In the genomic region with DNA sequence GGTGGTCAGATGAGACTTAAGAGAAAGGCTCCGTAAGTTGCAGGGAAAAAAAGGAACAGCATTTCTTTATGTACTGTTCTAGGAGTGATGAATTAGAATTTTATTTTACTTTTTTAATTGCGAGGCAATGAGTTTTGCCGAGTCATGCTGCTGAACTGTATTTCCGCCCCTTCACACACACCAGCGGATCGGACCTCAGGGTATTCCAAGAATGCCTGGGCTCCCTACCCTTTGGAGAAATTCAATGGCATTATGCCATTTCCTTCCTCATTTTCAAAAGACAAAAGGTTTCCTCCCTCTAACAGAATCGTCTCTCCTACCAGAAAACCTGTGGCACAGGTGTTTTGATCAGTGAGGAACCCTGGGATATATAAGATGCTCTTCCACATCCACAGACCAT, we compare ENCODE assay signal across 8 mouse cellular contexts. TPM values are rescaled to one million over a fixed set of nuclear protein-coding genes. Genes with fewer than 3 reads are reported as not detected.
DNase-seq lines count a peak whose midpoint lies in the region; ATAC-seq lines count a peak whose summit lies in the region.

No protein-coding gene starts in this region.

- 60% methylated on average over 7 of the region's 7 CpGs for WGBS in kidney, embryonic 16.5 days
- WGBS in embryonic facial prominence, embryonic 13.5 days = 36% methylated on average over 7 of the region's 7 CpGs
- 56% methylated on average over 7 of the region's 7 CpGs for WGBS in intestine, embryonic 16.5 days
- 75% methylated on average over 7 of the region's 7 CpGs for WGBS in neural tube, embryonic 13.5 days

- peak overlapping the region; percentile 76 for H3K4me2 ChIP-seq in kidney, embryonic 16.5 days (replicated peaks; ENCODE audit: low read depth, low read length)
- peak overlapping the region; percentile 86 for H3K4me2 ChIP-seq in embryonic facial prominence, embryonic 13.5 days
- H3K4me2 ChIP-seq in intestine, embryonic 16.5 days (ENCODE audit: low read depth, low read length) = peak overlapping the region; percentile 58
- peak overlapping the region; percentile 93 for H3K4me2 ChIP-seq in neural tube, embryonic 13.5 days

- no peaks in the 10 kb centered on the region for H3K9me3 ChIP-seq in kidney, embryonic 16.5 days (ENCODE audit: low read length)
- H3K9me3 ChIP-seq in embryonic facial prominence, embryonic 13.5 days = no peaks in the 10 kb centered on the region
- no peaks in the 10 kb centered on the region for H3K9me3 ChIP-seq in intestine, embryonic 16.5 days (ENCODE audit: control insufficient read depth, low read length)
- no peaks in the 10 kb centered on the region for H3K9me3 ChIP-seq in neural tube, embryonic 13.5 days

- peaks cover 14% of the 10 kb centered on the region for H3K36me3 ChIP-seq in kidney, embryonic 16.5 days (ENCODE audit: insufficient read depth, low read length)
- peaks cover 33% of the 10 kb centered on the region for H3K36me3 ChIP-seq in embryonic facial prominence, embryonic 13.5 days
- peaks cover 6% of the 10 kb centered on the region; the same call in 1 of the 2 replicates for H3K36me3 ChIP-seq in intestine, embryonic 16.5 days (ENCODE audit: control insufficient read depth, insufficient read depth, low read length)
- peaks cover 28% of the 10 kb centered on the region for H3K36me3 ChIP-seq in neural tube, embryonic 13.5 days

- H3K4me1 ChIP-seq in kidney, embryonic 16.5 days (ENCODE audit: insufficient read depth, low read length) = peaks cover 20% of the 10 kb centered on the region
- H3K4me1 ChIP-seq in embryonic facial prominence, embryonic 13.5 days = peaks cover 31% of the 10 kb centered on the region
- peaks cover 25% of the 10 kb centered on the region for H3K4me1 ChIP-seq in intestine, embryonic 16.5 days (ENCODE audit: control insufficient read depth, insufficient read depth, low read length)
- H3K4me1 ChIP-seq in neural tube, embryonic 13.5 days (replicated peaks) = peaks cover 40% of the 10 kb centered on the region

- no peak for ATAC-seq in kidney, embryonic 16.5 days (ENCODE audit: low FRiP score, low TSS enrichment)
- ATAC-seq in embryonic facial prominence, embryonic 13.5 days (ENCODE audit: insufficient number of reproducible peaks, insufficient read depth, low FRiP score, low TSS enrichment, low read depth) = no peak
- ATAC-seq in intestine, embryonic 16.5 days = no peak
- no peak for ATAC-seq in neural tube, embryonic 13.5 days (ENCODE audit: low read depth)

- peak overlapping the region; percentile 87 for H3K4me3 ChIP-seq in kidney, embryonic 16.5 days (ENCODE audit: low read length)
- H3K4me3 ChIP-seq in embryonic facial prominence, embryonic 13.5 days = peak overlapping the region; percentile 86
- peak overlapping the region; percentile 94 for H3K4me3 ChIP-seq in intestine, embryonic 16.5 days (ENCODE audit: low read length)
- peak overlapping the region; percentile 8; the same call in 1 of the 2 replicates for H3K4me3 ChIP-seq in neural tube, embryonic 13.5 days

- H3K27ac ChIP-seq in kidney, embryonic 16.5 days (ENCODE audit: low read length) = no peak overlapping the region
- H3K27ac ChIP-seq in embryonic facial prominence, embryonic 13.5 days = no peak overlapping the region
- H3K27ac ChIP-seq in intestine, embryonic 16.5 days (ENCODE audit: low read length) = no peak overlapping the region
- H3K27ac ChIP-seq in neural tube, embryonic 13.5 days (replicated peaks) = no peak overlapping the region

- H3K27me3 ChIP-seq in kidney, embryonic 16.5 days (ENCODE audit: insufficient read depth, low read length) = no peaks in the 10 kb centered on the region
- H3K27me3 ChIP-seq in embryonic facial prominence, embryonic 13.5 days = no peaks in the 10 kb centered on the region
- H3K27me3 ChIP-seq in intestine, embryonic 16.5 days (replicated peaks; ENCODE audit: control insufficient read depth, insufficient read depth, low read length) = no peaks in the 10 kb centered on the region
- H3K27me3 ChIP-seq in neural tube, embryonic 13.5 days = peaks cover 4% of the 10 kb centered on the region; the same call in 1 of the 2 replicates

- DNase-seq in kidney, adult 11 months = no peak
- DNase-seq in thymus, postnatal 10 days (ENCODE audit: low spot score in 2 of 2) = no peak
- DNase-seq in gastrocnemius, adult 18-20 months (ENCODE audit: low spot score) = no peak
- no peak for DNase-seq in embryo, embryonic 11 days

- H3K9ac ChIP-seq in kidney, embryonic 16.5 days (replicated peaks; ENCODE audit: low read length) = peak overlapping the region; percentile 91; the same call in 1 of the 2 replicates
- peak overlapping the region; percentile 90; the same call in 1 of the 2 replicates for H3K9ac ChIP-seq in embryonic facial prominence, embryonic 13.5 days
- no peak overlapping the region for H3K9ac ChIP-seq in intestine, embryonic 16.5 days (ENCODE audit: low read depth, low read length)
- peak overlapping the region; percentile 91; the same call in 1 of the 2 replicates for H3K9ac ChIP-seq in neural tube, embryonic 13.5 days

RNA-seq across cellular contexts. Expression of a gene that starts 2.3 kb away (rescaled TPM):
- 485 and 505 TPM in 2 replicates for polyA plus RNA-seq in kidney, embryonic 16.5 days (2015; fragmentation: Nextera tagmentation; extraction: Ambion mirVana)
- polyA plus RNA-seq in embryonic facial prominence, embryonic 13.5 days (2015; fragmentation: Nextera tagmentation; extraction: Ambion mirVana) = 386 and 412 TPM in 2 replicates
- 488 and 543 TPM in 2 replicates for polyA plus RNA-seq in intestine, embryonic 16.5 days (2015; fragmentation: Nextera tagmentation; extraction: Ambion mirVana)
- 220 and 230 TPM in 2 replicates for polyA plus RNA-seq in neural tube, embryonic 13.5 days (2015; fragmentation: Nextera tagmentation; extraction: Ambion mirVana)
- total RNA-seq in gastrocnemius, adult 18-20 months (2021) = 100 to 1,000 TPM; 128 to 131 TPM

Comparison
In these comparisons a context has a peak if more than half of its experiments do, and no peak if none do; other contexts are left out.
1. H3K4me3 ChIP-seq: peak in every context shown above with its lines; median percentile 94 in intestine, embryonic 16.5 days; 87 in kidney, embryonic 16.5 days; 86 in embryonic facial prominence, embryonic 13.5 days; 8 in neural tube, embryonic 13.5 days.